Mouse (Mus musculus) hindbrain, postnatal 0 days (tissue): ENCODE results near the gene Eef1akmt1. TPM values are rescaled to one million over a fixed set of nuclear protein-coding genes. Genes with fewer than 3 reads are reported as not detected.

Source experiments
- ATAC-seq: fragments of 200-750 bp; cut with Nextera tagmentation; 2 replicates; pipeline ENCODE4 v1.8.0; 2017; ENCODE audit warnings: mild to moderate bottlenecking, moderate TSS enrichment, moderate library complexity
- DNase-seq: peaks from one replicate; pipeline ENCODE4 v3.0.0-alpha.2; 2015; ENCODE audit warnings: low spot score
- H3K27ac ChIP-seq: fragments of 300-500 bp; sonication (generic); 2 replicates; pipeline ENCODE4 v1.5.1; 2014; ENCODE audit warnings: mild to moderate bottlenecking
- H3K27me3 ChIP-seq: fragments of 300-500 bp; sonication (generic); 2 replicates; pipeline ENCODE4 v1.6.1; 2014; ENCODE audit warnings: low read length, mixed read lengths; ENCODE audit not compliant: insufficient read depth
- H3K36me3 ChIP-seq: fragments of 300-500 bp; sonication (generic); 2 replicates; pipeline ENCODE4 v1.6.1; 2014; ENCODE audit warnings: low read length, mixed read lengths; ENCODE audit not compliant: insufficient read depth
- H3K4me1 ChIP-seq: fragments of 300-500 bp; sonication (generic); 2 replicates; pipeline ENCODE4 v1.6.1; 2014; ENCODE audit warnings: antibody characterized with exemption, low read length, mixed read lengths; ENCODE audit not compliant: insufficient read depth
- H3K4me2 ChIP-seq: fragments of 300-500 bp; sonication (generic); 2 replicates; pipeline ENCODE4 v1.6.1; 2014; ENCODE audit warnings: low read depth, mild to moderate bottlenecking, low read length, moderate library complexity, mixed read lengths
- H3K4me3 ChIP-seq: fragments of 300-500 bp; sonication (generic); 2 replicates; pipeline ENCODE4 v1.5.1; 2014; ENCODE audit warnings: low read length
- H3K9ac ChIP-seq: fragments of 300-500 bp; sonication (generic); replicated peaks from 2 replicates; pipeline ENCODE4 v1.6.1; 2014; ENCODE audit warnings: mild to moderate bottlenecking, low read length, moderate library complexity, mixed read lengths
- H3K9me3 ChIP-seq: fragments of 300-500 bp; sonication (generic); 2 replicates; pipeline ENCODE4 v1.6.1; 2016; ENCODE audit warnings: low read length, mixed read lengths
- CTCF ChIP-seq: IDR thresholded peaks from 2 replicates; pipeline ENCODE4 v1.5.1; 2016; ENCODE audit warnings: antibody characterized with exemption, control low read depth, low read depth
- WGBS: fragments of 180-500 bp; shearing (Covaris S2); extraction: QIAGEN DNeasy Blood & Tissue Kit; methylation state at CpG from one replicate; pipeline ENCODE4 v1.1.7; 2014; 5-methylcytosine and 5-hydroxymethylcytosine counted together
- polyA plus RNA-seq: library from polyadenylated mRNA; unstranded; fragments of >200 nt; fragmentation: Nextera tagmentation; extraction: Ambion mirVana; gene quantifications from 2 replicates; pipeline ENCODE4 v1.2.1, GENCODE M21; 2015
- total RNA-seq: library from RNA; depleted of rRNA; stranded (reverse); fragments of >200 nt; gene quantifications from 2 replicates; pipeline ENCODE4 v1.2.3, GENCODE M21; 2014

Gene Eef1akmt1
- total and polyA plus RNA-seq, 2 experiments from 2014 or later = 32.9 to 69.9 TPM

DNA sequence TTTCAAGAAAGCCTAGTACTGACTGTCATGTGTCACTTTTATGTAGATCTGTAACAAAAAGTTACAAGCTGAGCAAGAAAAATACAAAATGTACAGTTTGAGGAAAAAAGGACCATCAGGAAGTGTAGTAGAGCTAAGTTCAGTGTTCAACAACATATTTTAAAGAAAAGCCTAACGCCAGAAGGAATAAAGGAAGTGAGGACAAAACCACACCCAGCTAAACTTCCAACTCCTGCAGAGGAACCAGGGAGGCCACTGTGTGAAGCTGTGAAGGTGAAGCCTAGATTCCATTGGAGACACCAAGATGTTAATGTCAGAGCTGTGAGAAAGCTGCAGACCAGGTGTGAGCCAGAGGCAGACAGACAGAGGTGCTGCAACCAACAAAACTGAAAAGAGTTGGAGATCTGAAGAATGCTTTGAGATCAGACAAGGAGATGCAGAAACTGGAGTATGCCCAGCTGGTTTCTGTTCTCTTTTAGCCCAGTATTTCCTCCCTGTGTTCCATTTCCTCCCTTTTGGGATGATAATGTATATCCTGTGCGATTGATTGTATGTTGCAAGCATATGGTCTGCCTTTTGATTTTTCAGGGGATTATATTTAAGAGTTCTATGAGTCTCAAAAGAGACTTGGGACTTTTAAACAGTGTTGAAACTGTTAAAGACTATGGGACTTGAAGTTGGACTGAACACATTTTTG is 5.1 kb upstream of the Eef1akmt1 start:
- H3K9me3 ChIP-seq = no peaks in the 10 kb centered on the region
- no peak overlapping the region for H3K4me2 ChIP-seq
- no peaks in the 10 kb centered on the region for H3K27me3 ChIP-seq
- no peak overlapping the region for H3K4me3 ChIP-seq
- DNase-seq = no peak
- no peak for ATAC-seq
- peaks cover 1% of the 10 kb centered on the region for H3K36me3 ChIP-seq
- H3K4me1 ChIP-seq = no peaks in the 10 kb centered on the region
- 93% methylated on average over 2 of the region's 2 CpGs for WGBS
- no peak overlapping the region for H3K27ac ChIP-seq
- TF ChIP-seq CTCF = no peak
- H3K9ac ChIP-seq = no peak overlapping the region

DNA sequence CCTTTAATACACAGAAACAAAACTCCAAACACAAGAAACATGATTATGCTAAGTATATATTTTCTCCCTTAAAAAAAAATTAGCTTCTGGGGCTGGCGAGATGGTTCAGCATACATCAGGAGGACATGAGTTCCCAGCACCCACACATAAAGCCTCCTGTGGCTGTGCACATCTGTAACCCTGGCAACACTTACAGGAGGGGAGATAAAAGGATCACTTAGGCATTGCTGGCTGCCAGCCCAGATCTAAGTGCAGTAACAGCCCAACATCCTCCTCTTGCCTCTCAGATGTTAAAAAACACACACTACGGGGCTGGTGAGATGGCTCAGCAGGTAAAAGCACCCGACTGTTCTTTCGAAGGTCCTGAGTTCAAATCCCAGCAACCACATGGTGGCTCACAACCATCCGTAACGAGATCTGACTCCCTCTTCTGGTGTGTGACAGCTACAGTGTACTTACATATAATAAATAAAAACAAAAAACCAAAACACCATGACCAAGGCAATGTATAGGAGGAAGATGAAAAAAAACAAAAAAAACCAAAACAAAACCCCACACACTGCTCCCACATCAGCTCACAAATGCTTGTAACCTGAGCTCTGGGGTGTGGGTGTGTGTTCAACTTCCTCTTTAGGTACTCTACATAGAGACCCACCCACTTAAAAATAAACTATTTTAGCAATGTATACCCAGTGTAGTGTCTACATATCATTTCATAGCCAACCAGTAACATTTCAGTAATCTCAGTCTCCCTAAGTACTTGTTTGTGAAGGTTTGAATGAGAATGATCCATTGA is 3.6 kb upstream of the Eef1akmt1 start:
- no peaks in the 10 kb centered on the region for H3K4me1 ChIP-seq
- no peak overlapping the region for H3K27ac ChIP-seq
- H3K4me2 ChIP-seq = no peak overlapping the region
- TF ChIP-seq CTCF = no peak
- no peak overlapping the region for H3K9ac ChIP-seq
- H3K9me3 ChIP-seq = no peaks in the 10 kb centered on the region
- no peaks in the 10 kb centered on the region for H3K27me3 ChIP-seq
- DNase-seq = no peak
- 86% methylated on average over 6 of the region's 6 CpGs for WGBS
- ATAC-seq = no peak
- H3K4me3 ChIP-seq = no peak overlapping the region
- no peaks in the 10 kb centered on the region for H3K36me3 ChIP-seq

DNA sequence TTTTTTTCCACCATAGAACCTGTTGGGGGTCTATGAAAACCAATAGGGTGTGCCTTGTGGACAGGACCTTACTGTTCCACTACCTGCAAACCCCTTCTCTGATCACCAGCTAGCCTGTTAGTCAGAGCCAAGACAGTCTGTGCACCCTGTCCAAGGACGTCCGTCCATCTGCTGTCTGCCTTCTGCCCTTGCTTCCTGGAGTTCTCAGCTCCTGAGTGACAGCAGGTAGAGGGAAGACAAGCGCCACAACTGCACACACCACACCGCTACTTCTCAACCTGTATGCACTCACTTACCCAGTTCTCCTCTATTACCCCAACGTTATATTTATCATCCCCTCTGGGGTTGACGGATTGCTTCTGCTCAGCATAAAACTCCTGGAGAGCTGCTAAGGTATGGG is 5.8 kb downstream of the Eef1akmt1 start:
- no peaks in the 10 kb centered on the region for H3K27me3 ChIP-seq
- H3K9me3 ChIP-seq = no peaks in the 10 kb centered on the region
- no peak for ATAC-seq
- no peaks in the 10 kb centered on the region for H3K36me3 ChIP-seq
- DNase-seq = no peak
- TF ChIP-seq CTCF = no peak
- WGBS = 90% methylated on average over 6 of the region's 6 CpGs
- H3K4me1 ChIP-seq = no peaks in the 10 kb centered on the region
- no peak overlapping the region for H3K27ac ChIP-seq
- H3K4me3 ChIP-seq = no peak overlapping the region
- no peak overlapping the region for H3K4me2 ChIP-seq
- H3K9ac ChIP-seq = no peak overlapping the region

DNA sequence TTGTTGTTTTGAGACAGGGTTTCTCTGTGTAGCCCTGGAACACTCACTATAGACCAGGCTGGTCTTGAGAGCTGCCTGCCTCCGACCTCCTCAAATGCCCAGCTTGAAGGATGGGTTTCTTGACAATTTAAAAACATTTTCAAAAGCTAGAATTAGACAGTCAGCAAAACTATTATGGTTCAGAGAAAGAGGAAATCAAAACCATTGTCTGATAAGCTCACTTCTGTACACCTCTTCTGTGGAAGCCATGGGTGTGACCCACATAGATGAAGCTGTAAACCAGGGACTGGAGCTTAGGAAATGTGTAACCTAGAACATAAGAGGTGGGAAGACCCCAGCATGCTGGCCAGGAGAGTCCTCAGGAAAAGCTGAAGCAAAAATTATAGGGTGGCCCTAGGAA is 14.5 kb downstream of the Eef1akmt1 start:
- Histone ChIP-seq H3K27me3 (no peaks in the 10 kb centered on the region), H3K36me3 (no peaks in the 10 kb centered on the region), H3K4me1 (no peaks in the 10 kb centered on the region), H3K9me3 (no peaks in the 10 kb centered on the region), H3K9ac (no peak overlapping the region), H3K4me2 (no peak overlapping the region), H3K4me3 (no peak overlapping the region), H3K27ac (no peak overlapping the region)
- no peak for TF ChIP-seq CTCF
- DNase-seq (no peak), ATAC-seq (no peak)
- 90% methylated on average over 1 of the region's 1 CpGs for WGBS

DNA sequence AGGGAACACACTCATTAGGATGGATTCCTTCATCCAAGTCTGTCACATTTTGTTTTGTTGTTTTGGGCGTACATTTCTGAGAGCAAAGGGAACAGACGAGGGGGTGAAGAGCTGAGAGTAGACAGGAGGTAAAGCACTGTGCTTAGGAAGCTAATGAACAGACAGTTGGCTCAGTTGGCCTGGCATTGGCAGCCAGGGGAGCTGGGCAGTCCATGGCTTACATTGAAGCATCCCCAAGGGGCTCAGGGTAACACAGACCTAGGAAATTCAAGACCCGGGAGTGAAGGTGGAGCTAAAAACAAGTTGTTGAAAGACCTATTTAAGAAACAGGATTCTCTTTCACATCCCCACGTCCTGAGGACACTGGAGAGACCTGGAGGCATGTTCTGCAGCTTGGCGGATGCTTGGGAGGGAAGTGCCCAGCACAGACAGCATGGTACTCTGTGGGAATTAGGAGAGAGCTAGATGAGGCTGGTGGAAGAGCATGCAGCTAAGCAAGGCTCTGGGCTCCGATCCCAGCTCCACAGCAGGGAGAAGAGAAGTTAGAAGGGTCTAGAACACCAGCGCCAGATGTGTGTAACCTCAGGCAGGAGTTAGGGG is 15.8 kb downstream of the Eef1akmt1 start:
- WGBS = 75% methylated on average over 7 of the region's 7 CpGs
- ATAC-seq (no peak), DNase-seq (no peak)
- Histone ChIP-seq H3K9ac (no peak overlapping the region), H3K27me3 (no peaks in the 10 kb centered on the region), H3K4me2 (no peak overlapping the region), H3K27ac (no peak overlapping the region), H3K4me1 (no peaks in the 10 kb centered on the region), H3K4me3 (no peak overlapping the region), H3K9me3 (no peaks in the 10 kb centered on the region), H3K36me3 (no peaks in the 10 kb centered on the region)
- no peak for TF ChIP-seq CTCF

DNA sequence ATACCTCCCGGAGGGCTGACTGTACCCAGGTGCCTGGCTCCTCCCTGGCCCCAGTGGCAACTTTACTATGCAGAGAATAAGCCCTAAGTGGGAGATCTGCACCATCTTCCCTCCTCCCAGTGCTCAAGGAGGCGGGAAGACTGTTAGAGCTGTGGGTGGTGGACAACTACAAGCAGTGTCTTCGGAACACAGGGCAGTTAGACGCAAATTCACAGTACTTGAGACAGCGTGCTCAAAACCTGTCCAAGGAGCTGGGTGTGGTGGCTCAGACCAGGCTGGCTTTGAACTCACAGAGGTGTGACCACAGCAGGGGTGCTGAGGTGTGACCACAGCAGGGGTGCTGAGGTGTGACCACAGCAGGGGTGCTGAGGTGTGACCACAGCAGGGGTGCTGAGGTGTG is 17.0 kb downstream of the Eef1akmt1 start:
- TF ChIP-seq CTCF = no peak
- WGBS = 88% methylated on average over 5 of the region's 5 CpGs
- ATAC-seq = no peak

More for the DNA sequence above, 17.0 kb downstream of the Eef1akmt1 start:
- Histone ChIP-seq H3K36me3 (no peaks in the 10 kb centered on the region), H3K27me3 (no peaks in the 10 kb centered on the region), H3K4me2 (no peak overlapping the region), H3K27ac (no peak overlapping the region), H3K4me1 (no peaks in the 10 kb centered on the region), H3K4me3 (no peak overlapping the region), H3K9ac (no peak overlapping the region), H3K9me3 (no peaks in the 10 kb centered on the region)
- DNase-seq = no peak
